In the genomic region with DNA sequence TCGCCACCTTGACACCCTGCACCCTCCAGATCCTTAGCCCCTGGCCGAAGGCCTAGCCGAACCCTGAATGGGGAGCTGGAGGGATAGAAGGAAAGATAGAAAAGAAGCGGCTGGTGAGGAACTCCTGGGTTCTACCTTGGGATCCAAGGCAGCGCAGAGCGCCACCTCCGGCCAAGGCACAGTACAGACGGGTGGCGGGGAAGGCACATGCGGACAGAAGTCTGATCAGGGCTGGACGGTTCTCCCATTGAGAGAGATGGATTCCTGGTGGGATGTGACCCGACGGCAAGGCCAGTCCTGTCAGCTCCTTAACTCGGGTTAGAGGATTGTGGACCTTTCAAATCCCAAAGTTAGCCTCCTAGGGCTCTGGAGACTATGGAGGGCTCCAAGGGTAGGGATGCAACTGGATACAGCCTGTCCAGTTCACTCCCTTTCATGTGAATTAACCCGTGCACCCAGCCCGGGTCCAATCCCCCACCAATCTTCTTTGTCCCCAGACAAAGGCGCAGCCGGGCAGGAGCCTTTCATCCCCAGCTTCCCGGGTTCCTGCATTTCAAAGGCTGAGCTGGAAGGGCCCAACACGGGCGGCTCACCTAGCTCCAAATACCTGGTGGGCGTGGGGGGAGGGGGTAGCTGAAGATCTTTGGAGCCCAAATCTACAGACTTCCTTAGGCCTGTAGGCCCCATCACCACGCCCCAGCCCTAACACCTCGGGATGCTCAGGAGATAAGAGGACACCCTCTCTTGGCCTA, we compare ENCODE assay signal across 8 mouse cellular contexts. TPM values are rescaled to one million over a fixed set of nuclear protein-coding genes. Genes with fewer than 3 reads are reported as not detected.
DNase-seq lines count a peak whose midpoint lies in the region; ATAC-seq and TF ChIP-seq lines count a peak whose summit lies in the region.

No protein-coding gene starts in this region.

- TF ChIP-seq EP300 in liver, postnatal 0 days (IDR thresholded peaks at IDR 0.05; ENCODE audit: low read depth): no peak

- H3K4me3 ChIP-seq in forebrain, embryonic 12.5 days (replicated peaks): peak overlapping the region; percentile 71
- peak overlapping the region; percentile 56 for H3K4me3 ChIP-seq in liver, postnatal 0 days (ENCODE audit: low read depth, low read length)

- no peak for TF ChIP-seq POLR2A in brain, embryonic 14.5 days (IDR thresholded peaks at IDR 0.05; ENCODE audit: borderline replicate concordance, extremely low read depth, insufficient read depth, insufficient read length, poor library complexity, severe bottlenecking)

- peak; percentile 66 for DNase-seq in layer of hippocampus, adult 11-12 months (ENCODE audit: low spot score)
- DNase-seq in layer of hippocampus, adult 9-10 months (ENCODE audit: low spot score): no peak
- peak; percentile 42 for DNase-seq in brain, embryonic 14.5 days (ENCODE audit: low read depth)
- DNase-seq in induced T-regulatory cell, adult 2 months (ENCODE audit: low read depth): peak; percentile 14
- peak; percentile 38 for DNase-seq in liver, postnatal 0 days
- peak; percentile 60 for DNase-seq in right cerebral cortex, postnatal 14 days
- DNase-seq in thymus, postnatal 36 days: no peak

- peaks cover 92% of the 10 kb centered on the region for H3K27me3 ChIP-seq in forebrain, embryonic 12.5 days
- H3K27me3 ChIP-seq in liver, postnatal 0 days (ENCODE audit: insufficient read depth, low read length): peaks cover 76% of the 10 kb centered on the region

- WGBS in forebrain, embryonic 12.5 days: 3% methylated on average over 24 of the region's 24 CpGs
- WGBS in liver, postnatal 0 days (ENCODE audit: insufficient replicate concordance): 8% methylated on average over 24 of the region's 24 CpGs

- H3K36me3 ChIP-seq in forebrain, embryonic 12.5 days (replicated peaks): no peaks in the 10 kb centered on the region
- H3K36me3 ChIP-seq in liver, postnatal 0 days (replicated peaks; ENCODE audit: insufficient read depth, low read length): no peaks in the 10 kb centered on the region

- H3K27ac ChIP-seq in forebrain, embryonic 12.5 days: no peak overlapping the region
- H3K27ac ChIP-seq in liver, postnatal 0 days (ENCODE audit: low read depth): no peak overlapping the region

- H3K9ac ChIP-seq in forebrain, embryonic 12.5 days: peak overlapping the region; percentile 70; the same call in 1 of the 2 replicates
- H3K9ac ChIP-seq in liver, postnatal 0 days (replicated peaks): no peak overlapping the region

- peak overlapping the region; percentile 96 for H3K4me2 ChIP-seq in forebrain, embryonic 12.5 days
- peak overlapping the region; percentile 85 for H3K4me2 ChIP-seq in liver, postnatal 0 days (ENCODE audit: low read depth, low read length)

- peak; percentile 46; the same call in 1 of the 2 replicates for TF ChIP-seq CTCF in brain, embryonic 14.5 days (IDR thresholded peaks at IDR 0.05; ENCODE audit: borderline replicate concordance, extremely low read depth, insufficient read depth, insufficient read length)
- TF ChIP-seq CTCF in liver, postnatal 0 days (IDR thresholded peaks at IDR 0.05; ENCODE audit: low read depth): peak; percentile 43

- no peaks in the 10 kb centered on the region for H3K9me3 ChIP-seq in forebrain, embryonic 12.5 days
- no peaks in the 10 kb centered on the region for H3K9me3 ChIP-seq in liver, postnatal 0 days (ENCODE audit: low read length)

- ATAC-seq in forebrain, embryonic 12.5 days (ENCODE audit: low FRiP score): 0 out of 2 replicates have a peak, but pooled peaks have one; percentile 5
- ATAC-seq in liver, postnatal 0 days: no peak

- H3K4me1 ChIP-seq in forebrain, embryonic 12.5 days: peaks cover 63% of the 10 kb centered on the region
- peaks cover 28% of the 10 kb centered on the region for H3K4me1 ChIP-seq in liver, postnatal 0 days (ENCODE audit: insufficient read depth)

RNA-seq across cellular contexts. Expression of gene Pdgfa, which starts 0.7 kb away (rescaled TPM):
- polyA plus RNA-seq in brain, embryonic 14.5 days (2012; rRNA removed): 6.5 and 9.7 TPM in 2 replicates
- 8.5 and 10.5 TPM in 2 replicates for polyA plus RNA-seq in forebrain, embryonic 12.5 days (2016; fragmentation: Nextera tagmentation; extraction: Ambion mirVana)
- polyA plus RNA-seq in liver, postnatal 0 days (2015; fragmentation: Nextera tagmentation; extraction: Ambion mirVana): 2.5 and 2.9 TPM in 2 replicates

Comparison
In these comparisons a context has a peak if more than half of its experiments do, and no peak if none do; other contexts are left out.
1. DNase-seq: peak in layer of hippocampus, adult 11-12 months (single experiment), brain, embryonic 14.5 days (single experiment), induced T-regulatory cell, adult 2 months (single experiment), liver, postnatal 0 days (single experiment) and right cerebral cortex, postnatal 14 days (single experiment); none in layer of hippocampus, adult 9-10 months (single experiment) and thymus, postnatal 36 days (0 of 2).